Mouse (Mus musculus): ENCODE measurements at regions not wholly inside any gene's neighbourhood (a gene's known extent, or its start where the extent isn't known, plus 50 kb on each side); places are given as distances from the start of the nearest gene placed in this dataset.

GRCm38 (mm10) chr6:106985132-106985801 is 185.4 kb upstream of the Crbn start:
- TF ChIP-seq POLR2A (IDR thresholded peaks at IDR 0.05; ENCODE audit: borderline replicate concordance, insufficient read depth, low read length), result no peak
- TF ChIP-seq CTCF (IDR thresholded peaks at IDR 0.05; ENCODE audit: borderline replicate concordance, insufficient read depth, low read depth, low read length), result no peak
